Mouse (Mus musculus): ENCODE data around the gene Tarbp2.

Tarbp2 gene

GRCm38 (mm10) chr15:102526111-102527002 lies 8.4 kb downstream of the Tarbp2 start:
- no peak for DNase-seq

GRCm38 (mm10) chr15:102527936-102528335 lies 9.9 kb downstream of the Tarbp2 start:
- no peak for DNase-seq

- DNase-seq, result no peak
Observed at GRCm38 (mm10) chr15:102528396-102528795, 10.4 kb downstream of the Tarbp2 start.

GRCm38 (mm10) chr15:102530566-102530965 lies 12.6 kb downstream of the Tarbp2 start:
- DNase-seq, result no peak

- no peak for DNase-seq
Observed at GRCm38 (mm10) chr15:102531586-102531985, 13.6 kb downstream of the Tarbp2 start.

- no peak for DNase-seq
Observed at GRCm38 (mm10) chr15:102532106-102532900, 14.3 kb downstream of the Tarbp2 start.

- no peak for DNase-seq
Observed at GRCm38 (mm10) chr15:102533926-102534325, 15.9 kb downstream of the Tarbp2 start.

GRCm38 (mm10) chr15:102544801-102545200 lies 26.8 kb downstream of the Tarbp2 start:
- no peak for DNase-seq

- DNase-seq, result no peak
Observed at GRCm38 (mm10) chr15:102546246-102546645, 28.3 kb downstream of the Tarbp2 start.

GRCm38 (mm10) chr15:102546677-102547427 lies 28.9 kb downstream of the Tarbp2 start:
- peak; percentile 42 for DNase-seq

GRCm38 (mm10) chr15:102547478-102547877 lies 29.5 kb downstream of the Tarbp2 start:
- peak; percentile 8 for DNase-seq

GRCm38 (mm10) chr15:102552599-102552998 lies 34.6 kb downstream of the Tarbp2 start:
- no peak for DNase-seq

GRCm38 (mm10) chr15:102555581-102555980 lies 37.6 kb downstream of the Tarbp2 start:
- DNase-seq, result no peak

- no peak for DNase-seq
Observed at GRCm38 (mm10) chr15:102557580-102557979, 39.6 kb downstream of the Tarbp2 start.

GRCm38 (mm10) chr15:102562491-102562890 lies 44.5 kb downstream of the Tarbp2 start:
- no peak for DNase-seq

- DNase-seq, result no peak
Observed at GRCm38 (mm10) chr15:102563061-102563460, 45.1 kb downstream of the Tarbp2 start.

- DNase-seq, result no peak
Observed at GRCm38 (mm10) chr15:102563681-102564080, 45.7 kb downstream of the Tarbp2 start.

GRCm38 (mm10) chr15:102567849-102568248 lies 49.9 kb downstream of the Tarbp2 start:
- DNase-seq, result no peak

- DNase-seq, result no peak
Observed at GRCm38 (mm10) chr15:102572081-102572480, 54.1 kb downstream of the Tarbp2 start.

Data from kidney, adult 18-20 months (tissue).